Mouse (Mus musculus) lung, postnatal 14 days (tissue): ENCODE measurements around the gene Pdk4.
A peak's percentile ranks its signal among the peaks of the same experiment; 100 is the strongest.

Experiments used
- DNase-seq: peaks from one replicate; pipeline ENCODE4 v3.0.0; 2021

The Pdk4 gene

GRCm38 (mm10) chr6:5495961-5496853 lies at the start of gene Pdk4:
Pdk4 (minus strand) TSS chr6:5496309.
- DNase-seq: peak; percentile 87

- DNase-seq: no peak
Observed at GRCm38 (mm10) chr6:5537855-5538365, 41.8 kb upstream of the Pdk4 start.

DNA sequence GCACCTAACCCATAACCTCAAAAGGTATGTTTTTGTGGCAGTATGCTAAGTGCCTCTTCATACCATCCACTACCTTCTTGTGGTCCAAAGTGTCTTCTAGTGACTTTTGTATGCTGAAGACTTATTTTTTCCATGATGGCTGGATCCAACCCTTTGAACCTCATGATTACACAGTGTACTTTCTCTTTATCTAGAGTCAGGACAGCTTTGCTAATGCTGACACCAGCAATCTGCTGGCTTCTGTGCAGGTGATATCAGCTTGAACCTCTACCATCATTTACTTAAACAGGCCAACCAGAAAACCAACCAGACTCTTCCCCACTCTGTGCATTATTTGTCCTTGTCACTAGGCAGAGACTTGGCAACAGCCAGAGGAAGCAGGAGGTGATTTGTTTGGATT lies 39.6 kb upstream of the Pdk4 start:
- DNase-seq: no peak

- no peak for DNase-seq
Observed at GRCm38 (mm10) chr6:5517091-5517490, 21.0 kb upstream of the Pdk4 start.

DNA sequence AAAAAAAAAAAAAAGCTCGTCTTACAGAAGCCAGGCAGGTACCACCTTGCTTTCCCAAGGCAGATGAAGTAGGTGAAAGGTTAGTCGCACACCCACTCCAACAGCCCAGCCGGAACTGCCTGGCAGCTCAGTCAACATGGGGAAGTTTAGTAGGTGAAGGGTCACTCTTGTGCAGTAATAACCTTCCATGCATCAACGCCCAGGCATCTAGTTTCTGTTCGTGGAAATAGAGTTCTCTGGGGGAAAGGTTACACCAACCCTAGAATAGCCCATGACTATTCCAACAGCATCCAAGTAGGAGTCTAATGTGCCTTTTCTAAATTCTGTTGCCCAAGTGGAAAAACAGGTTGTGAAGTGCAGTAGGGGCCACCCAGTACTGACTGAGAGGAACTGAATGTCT lies 13.6 kb upstream of the Pdk4 start:
- DNase-seq: peak; percentile 71

DNA sequence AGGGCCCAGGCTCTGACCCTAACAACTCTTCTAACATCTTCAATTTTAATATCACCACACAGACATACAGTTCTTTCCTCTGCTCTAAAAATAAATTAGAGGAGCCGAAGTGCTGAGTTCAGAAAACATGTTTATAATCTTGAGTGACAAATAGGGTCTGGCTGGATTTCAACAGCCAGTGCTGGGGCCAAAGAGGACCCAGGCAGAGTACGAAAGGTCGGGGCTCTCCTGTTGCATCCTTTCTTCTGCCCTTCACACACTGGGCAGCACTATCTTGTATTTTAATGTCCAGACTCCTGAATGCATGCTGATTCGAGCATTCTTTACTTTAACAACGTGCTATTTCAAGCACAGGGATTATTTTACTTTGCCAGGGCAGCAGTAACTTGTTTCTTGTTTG lies 13.2 kb upstream of the Pdk4 start:
- peak; percentile 48 for DNase-seq

- no peak for DNase-seq
Observed at GRCm38 (mm10) chr6:5507821-5508220, 11.7 kb upstream of the Pdk4 start.

DNA sequence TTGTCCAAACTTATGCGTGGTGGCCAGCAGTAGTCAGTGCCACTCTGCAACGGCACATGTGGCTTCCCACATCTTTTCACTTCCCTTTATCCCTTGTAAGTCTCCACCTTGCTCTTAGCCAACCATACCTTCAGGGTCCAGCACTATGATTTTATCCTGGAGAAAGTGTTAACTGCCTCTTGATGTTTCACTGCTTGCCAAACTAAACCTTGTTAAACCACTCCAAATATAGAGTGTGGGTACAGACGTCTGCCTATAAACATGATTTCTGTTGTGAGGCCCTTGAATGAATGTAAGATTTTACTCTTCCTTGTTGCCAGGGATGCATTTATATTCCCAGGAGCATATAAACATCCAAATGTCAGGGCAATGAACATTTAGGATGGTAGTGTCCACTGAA lies 10.2 kb upstream of the Pdk4 start:
- DNase-seq: no peak

DNA sequence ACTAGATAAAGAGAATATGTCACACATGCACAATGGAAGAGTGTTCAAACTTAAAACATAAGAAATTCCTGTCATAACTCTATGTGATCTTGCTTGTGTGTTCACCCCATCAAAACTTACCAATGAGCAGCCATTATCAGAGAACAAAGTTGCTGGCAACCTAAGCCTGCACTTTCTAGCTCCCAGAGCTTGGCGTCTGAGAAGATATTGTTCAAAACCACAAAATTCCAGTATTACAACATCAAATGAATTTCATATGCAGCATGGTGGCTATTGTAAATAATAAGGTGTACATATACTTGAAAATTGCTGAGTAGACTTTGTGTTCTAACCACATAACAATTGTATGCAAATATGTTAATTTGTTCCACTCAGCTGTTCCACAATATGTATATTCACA lies 6.7 kb upstream of the Pdk4 start:
- DNase-seq: no peak

DNA sequence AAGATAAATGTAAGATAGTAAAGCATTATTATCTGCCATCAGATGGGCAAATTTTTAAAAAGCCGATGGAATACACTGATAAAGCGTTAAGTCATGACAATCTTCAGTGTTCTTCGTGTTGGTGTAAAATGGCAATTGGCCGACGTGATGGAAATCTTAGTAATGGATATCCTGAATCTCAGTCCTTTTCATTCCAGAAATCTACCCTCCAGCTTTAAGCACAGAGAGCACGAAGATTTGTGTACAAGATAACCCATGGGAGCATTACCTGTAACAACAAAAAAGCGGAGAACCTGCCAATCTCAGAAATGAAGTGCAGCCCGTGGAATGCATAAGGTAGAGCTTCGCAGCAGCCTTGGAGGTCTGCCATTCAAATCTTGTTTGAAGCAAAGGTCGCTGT lies 5.4 kb upstream of the Pdk4 start:
- DNase-seq: no peak

- no peak for DNase-seq
Observed at GRCm38 (mm10) chr6:5498740-5499139, 2.6 kb upstream of the Pdk4 start.

- no peak for DNase-seq
Observed at GRCm38 (mm10) chr6:5496854-5497235, 736 bp upstream of the Pdk4 start.

- DNase-seq: no peak
Observed at GRCm38 (mm10) chr6:5485028-5485427, 11.1 kb downstream of the Pdk4 start.

DNA sequence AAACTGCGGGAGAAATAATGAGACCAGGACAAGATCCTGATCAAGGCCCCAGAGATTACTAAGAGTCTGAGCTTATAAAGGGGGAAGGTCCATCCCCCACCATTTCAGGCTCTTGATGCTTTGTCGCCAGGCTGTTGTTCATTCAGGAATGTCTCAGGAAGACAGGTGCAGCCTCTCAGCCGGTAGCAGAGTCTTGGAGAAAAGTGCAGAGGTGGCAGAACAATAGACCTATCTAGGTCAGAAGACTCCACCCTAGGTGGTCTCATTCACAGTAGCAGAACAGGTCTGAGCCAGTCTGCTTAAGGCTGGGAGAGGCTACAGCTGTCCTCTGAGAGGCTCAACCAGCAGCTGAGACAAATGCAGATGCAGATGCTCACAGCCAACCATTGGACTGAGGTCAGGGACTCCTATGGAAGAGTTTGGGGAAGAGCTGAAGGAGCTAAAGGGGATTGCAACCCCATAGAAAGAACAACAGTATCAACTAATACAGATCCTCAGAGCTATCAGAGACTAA lies 13.8 kb downstream of the Pdk4 start:
- DNase-seq: no peak

GRCm38 (mm10) chr6:5481066-5481465 lies 15.0 kb downstream of the Pdk4 start:
- DNase-seq: no peak

DNA sequence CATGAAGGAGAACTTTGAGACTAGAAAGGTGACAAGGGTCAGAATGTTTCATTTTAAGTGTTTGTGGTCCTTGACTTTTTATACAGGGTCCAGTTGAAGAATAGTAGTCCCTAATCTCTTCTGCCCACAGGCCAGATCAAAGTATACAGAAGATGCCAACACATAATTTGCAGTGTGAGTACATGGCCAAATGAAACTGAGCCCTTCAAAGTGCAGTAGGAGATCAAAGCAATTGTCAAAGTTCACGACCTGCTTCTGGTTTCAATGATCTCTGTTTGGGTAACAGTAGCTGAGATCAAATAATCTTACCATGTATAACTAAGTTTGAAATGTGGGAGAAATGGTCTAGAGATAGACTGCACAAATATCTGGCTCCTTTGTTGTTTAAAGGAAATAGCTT lies 22.1 kb downstream of the Pdk4 start:
- DNase-seq: no peak

- DNase-seq: no peak
Observed at GRCm38 (mm10) chr6:5472692-5473091, 23.4 kb downstream of the Pdk4 start.

DNA sequence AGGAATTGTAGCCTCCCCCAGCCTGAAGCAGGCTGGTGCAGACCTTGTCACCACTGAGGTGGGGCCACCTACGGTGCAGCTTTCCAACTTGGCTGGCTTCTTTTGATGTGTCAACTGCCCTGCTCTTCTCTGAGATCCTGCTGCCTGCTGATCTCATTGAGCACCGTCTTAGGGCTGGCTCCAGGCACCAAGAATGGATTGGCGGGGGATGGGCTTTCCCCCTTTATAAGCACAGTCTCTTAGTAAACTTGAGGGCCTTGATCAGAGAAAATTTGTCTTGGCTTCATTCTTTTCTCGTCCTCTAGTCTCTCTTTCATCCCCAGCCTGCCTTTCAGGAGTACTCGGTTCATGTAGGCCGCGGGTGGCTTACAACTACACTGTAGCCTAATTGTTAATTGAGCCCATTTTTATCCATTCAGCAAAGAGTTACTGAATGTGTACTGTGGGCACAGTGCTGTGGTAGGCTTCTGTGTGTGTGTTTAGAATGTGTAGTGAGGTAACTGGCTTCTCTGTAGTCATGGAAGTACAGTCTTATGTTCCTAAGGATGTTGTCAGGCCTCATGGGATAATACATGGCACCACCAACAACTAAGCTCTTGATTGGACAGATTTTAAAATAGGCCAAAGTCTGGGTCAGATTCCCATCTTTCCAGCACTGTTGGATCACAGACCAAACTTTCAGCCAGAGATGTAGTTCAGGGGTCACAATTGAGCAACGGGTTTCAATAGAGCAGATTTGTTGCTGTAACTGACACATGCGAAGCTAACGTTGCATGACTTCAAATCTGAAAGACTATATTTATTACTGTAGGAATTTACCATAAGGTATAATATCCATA lies 25.4 kb downstream of the Pdk4 start:
- no peak for DNase-seq

DNA sequence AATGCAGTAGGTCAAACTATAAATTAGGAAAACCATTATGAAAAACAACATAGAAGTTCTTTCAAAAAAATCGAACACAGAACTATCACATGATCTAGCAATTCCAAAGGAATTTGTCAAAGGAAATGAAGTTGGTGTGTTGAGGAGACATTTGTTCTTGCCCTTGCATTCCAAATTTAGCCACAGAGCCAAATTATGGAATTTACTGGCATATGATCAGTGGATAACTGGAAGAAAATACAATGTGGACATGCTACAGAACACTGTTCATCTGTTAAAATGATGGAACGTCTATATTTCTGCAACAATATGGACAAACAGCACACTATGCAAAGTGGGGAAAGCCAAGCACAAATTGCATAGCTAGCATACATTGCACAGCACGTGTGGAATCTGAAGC lies 40.3 kb downstream of the Pdk4 start:
- no peak for DNase-seq

DNA sequence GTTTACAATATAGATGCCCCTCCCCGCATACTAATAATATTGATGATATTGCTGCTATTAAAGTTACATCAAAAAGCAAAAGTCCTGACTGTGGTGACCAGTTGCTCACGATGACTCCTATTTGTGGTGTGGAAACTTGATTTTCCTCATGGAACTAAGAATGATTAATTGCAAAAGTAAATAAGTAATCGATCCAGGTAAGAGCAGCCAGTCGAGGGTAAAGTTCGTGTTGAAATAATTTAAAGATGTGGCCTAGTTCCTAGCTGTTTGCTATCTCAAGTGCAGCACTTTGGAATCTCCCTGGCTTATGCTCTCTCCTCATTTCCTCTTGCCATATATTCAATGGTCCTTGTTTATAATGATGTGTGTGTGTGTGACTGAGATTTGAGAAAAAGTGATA lies 46.2 kb downstream of the Pdk4 start:
- DNase-seq: no peak

DNA sequence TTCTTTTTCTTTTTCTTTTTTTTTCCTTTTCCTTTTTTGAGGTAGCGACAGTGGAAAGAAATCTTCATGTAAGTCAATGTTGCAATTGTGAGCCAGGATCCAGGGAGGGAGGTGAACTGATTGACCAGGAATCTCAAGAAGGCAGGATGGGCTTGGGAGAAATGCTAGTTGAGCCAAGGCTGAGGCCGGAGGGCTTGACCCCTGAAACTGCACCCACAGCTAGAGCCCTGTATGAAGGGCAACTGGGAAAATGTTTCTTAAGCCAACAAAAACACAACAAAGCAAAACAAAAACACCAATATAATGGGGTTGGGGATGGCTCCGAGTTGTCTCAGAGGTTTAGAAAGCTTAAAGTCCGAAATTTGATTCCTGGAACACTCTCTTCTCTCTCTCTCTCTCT lies 47.7 kb downstream of the Pdk4 start:
- no peak for DNase-seq

- no peak for DNase-seq
Observed at GRCm38 (mm10) chr6:5447546-5447945, 48.6 kb downstream of the Pdk4 start.

GRCm38 (mm10) chr6:5447013-5447412 lies 49.1 kb downstream of the Pdk4 start:
- no peak for DNase-seq
